Comparison of ENCODE assay signal across 8 mouse cellular contexts in the genomic region with DNA sequence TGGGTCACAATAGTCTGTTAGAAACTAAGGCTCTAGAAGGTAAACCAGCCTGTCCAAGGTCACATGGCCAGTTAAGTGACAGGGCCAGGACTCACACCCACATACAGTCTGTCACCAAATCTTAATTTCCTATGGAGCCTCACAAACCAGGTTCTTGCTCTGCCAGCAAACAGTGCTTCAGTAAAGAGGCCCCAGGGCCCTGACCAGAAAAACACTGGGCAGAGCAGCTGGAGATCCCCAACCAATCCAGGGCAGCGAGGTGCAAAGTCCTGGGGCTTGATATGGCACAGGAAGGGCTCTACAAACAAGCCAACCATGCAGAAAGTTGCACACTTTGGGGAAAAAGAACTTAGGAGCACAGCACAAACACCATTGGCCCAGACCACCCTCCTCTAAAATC. TPM values are rescaled to one million over a fixed set of nuclear protein-coding genes. Genes with fewer than 3 reads are reported as not detected.
DNase-seq lines count a peak whose midpoint lies in the region; ATAC-seq and TF ChIP-seq lines count a peak whose summit lies in the region.

No protein-coding gene starts in this region.

- peak overlapping the region; percentile 77 for H3K4me2 ChIP-seq in heart, embryonic 15.5 days

- no peak for TF ChIP-seq POLR2A in olfactory bulb, adult 2 months (IDR thresholded peaks at IDR 0.05; ENCODE audit: insufficient read depth, low read depth, low read length)

- no peaks in the 10 kb centered on the region for H3K27me3 ChIP-seq in G1E (ENCODE audit: insufficient read depth, low read length)
- no peaks in the 10 kb centered on the region for H3K27me3 ChIP-seq in heart, embryonic 15.5 days

- H3K36me3 ChIP-seq in G1E (replicated peaks), result peaks cover 47% of the 10 kb centered on the region
- H3K36me3 ChIP-seq in heart, embryonic 15.5 days, result peaks cover 4% of the 10 kb centered on the region; the same call in 1 of the 2 replicates

- peak overlapping the region; percentile 79; the same call in 1 of the 2 replicates for H3K4me3 ChIP-seq in G1E (ENCODE audit: low read depth, low read length)
- H3K4me3 ChIP-seq in heart, embryonic 15.5 days, result peak overlapping the region; percentile 90
- peak overlapping the region; percentile 42 for H3K4me3 ChIP-seq in olfactory bulb, adult 2 months (ENCODE audit: insufficient read depth, low read depth, low read length)

- H3K9ac ChIP-seq in heart, embryonic 15.5 days, result peak overlapping the region; percentile 91

- H3K4me1 ChIP-seq in G1E (ENCODE audit: insufficient read depth, low read depth, low read length), result peaks cover 74% of the 10 kb centered on the region
- peaks cover 45% of the 10 kb centered on the region for H3K4me1 ChIP-seq in heart, embryonic 15.5 days (replicated peaks)
- peaks cover 20% of the 10 kb centered on the region for H3K4me1 ChIP-seq in olfactory bulb, adult 2 months (ENCODE audit: control insufficient read depth, insufficient read depth, low read length)

- H3K27ac ChIP-seq in heart, embryonic 15.5 days, result peak overlapping the region; percentile 99
- peak overlapping the region; percentile 59; the same call in 1 of the 2 replicates for H3K27ac ChIP-seq in olfactory bulb, adult 2 months (ENCODE audit: insufficient read depth, low read depth, low read length)

- DNase-seq in cerebellum, adult 8-10 months, result no peak
- DNase-seq in G1E (ENCODE audit: low spot score), result no peak
- DNase-seq in kidney, postnatal 4 days, result peak; percentile 55 to 71
- DNase-seq in adrenal gland, postnatal 4 days (ENCODE audit: low spot score in 2 of 2), result no peak
- no peak for DNase-seq in gastrocnemius, adult 18-20 months (ENCODE audit: low spot score)

- 24% methylated on average over 1 of the region's 1 CpGs for WGBS in heart, embryonic 15.5 days
- 28% methylated on average over 1 of the region's 1 CpGs for WGBS in olfactory bulb, adult 2 months

- peak; percentile 36; the same call in 1 of the 2 replicates for ATAC-seq in cerebellum, adult (ENCODE audit: insufficient number of reproducible peaks, low FRiP score, low TSS enrichment)
- no peak for ATAC-seq in G1E (ENCODE audit: extremely low read depth, insufficient number of reproducible peaks, low FRiP score, poor library complexity, severe bottlenecking)
- ATAC-seq in heart, embryonic 15.5 days (replicated peaks; ENCODE audit: insufficient number of reproducible peaks, insufficient read depth, low FRiP score, low read depth), result no peak

- no peaks in the 10 kb centered on the region for H3K9me3 ChIP-seq in G1E (replicated peaks)
- no peaks in the 10 kb centered on the region for H3K9me3 ChIP-seq in heart, embryonic 15.5 days (replicated peaks)

- no peak for TF ChIP-seq CTCF in G1E (IDR thresholded peaks at IDR 0.05; ENCODE audit: low read depth, low read length)
- no peak for TF ChIP-seq CTCF in olfactory bulb, adult 2 months (IDR thresholded peaks at IDR 0.05; ENCODE audit: insufficient read depth, low read depth, low read length)

RNA-seq across cellular contexts. Expression of a gene that starts 3.0 kb away (rescaled TPM):
- total RNA-seq in G1E (2014; fragmentation: Nextera tagmentation), result 35.2 and 79.6 TPM in 2 replicates
- total RNA-seq in G1E (2017), result 27.0 and 31.6 TPM in 2 replicates
- 63.3 and 82.7 TPM in 2 replicates for polyA plus RNA-seq in G1E (2012)
- 69.5 and 80.7 TPM in 2 replicates for polyA plus RNA-seq in heart, embryonic 15.5 days (2015; fragmentation: Nextera tagmentation; extraction: Ambion mirVana)
- 296 and 622 TPM in 2 replicates for polyA plus RNA-seq in olfactory bulb, adult 2 months (2012; ENCODE audit: insufficient read depth, insufficient read length, low replicate concordance, missing spikeins)
- 10 to 100 TPM; 63.5 to 64.6 TPM for total RNA-seq in adrenal gland, postnatal 4 days (2021)
- total RNA-seq in gastrocnemius, adult 18-20 months (2021), result 10 to 100 TPM; 20.6 to 30.6 TPM

RNA-seq across cellular contexts. Expression of a gene that starts 19.2 kb away (rescaled TPM):
- 257 and 315 TPM in 2 replicates for total RNA-seq in G1E (2014; fragmentation: Nextera tagmentation)
- 119 and 142 TPM in 2 replicates for total RNA-seq in G1E (2017)
- 11.7 and 16.7 TPM in 2 replicates for polyA plus RNA-seq in G1E (2012)
- polyA plus RNA-seq in heart, embryonic 15.5 days (2015; fragmentation: Nextera tagmentation; extraction: Ambion mirVana), result 47.3 and 49.9 TPM in 2 replicates
- polyA plus RNA-seq in olfactory bulb, adult 2 months (2012; ENCODE audit: insufficient read depth, insufficient read length, low replicate concordance, missing spikeins), result 120 TPM in 1 of 2 replicates, not detected in the other
- total RNA-seq in adrenal gland, postnatal 4 days (2021), result 10 to 100 TPM; 31.7 to 39.7 TPM
- total RNA-seq in gastrocnemius, adult 18-20 months (2021), result 1 to 10 TPM; 1.6 to 5.3 TPM

Comparison
In these comparisons a context has a peak if more than half of its experiments do, and no peak if none do; other contexts are left out.
1. DNase-seq: peak in kidney, postnatal 4 days (2 of 2); none in cerebellum, adult 8-10 months (single experiment), G1E (single experiment), adrenal gland, postnatal 4 days (0 of 2) and gastrocnemius, adult 18-20 months (single experiment).
2. RNA of a gene that starts 19.2 kb away (total RNA-seq): 119 to 315 TPM in G1E and 31.7 to 39.7 TPM in adrenal gland, postnatal 4 days; 1.6 to 5.3 TPM in gastrocnemius, adult 18-20 months; every median in the first group is over 4 times any median in the second.
3. Peak in every context shown above with its lines, with median percentiles within 50 percentile points of each other: H3K4me3 ChIP-seq.